Mouse (Mus musculus) limb, embryonic 11.5 days (tissue): ENCODE results near the gene Tpm4. TPM values are rescaled to one million over a fixed set of nuclear protein-coding genes. Genes with fewer than 3 reads are reported as not detected.

ENCODE experiments used
- ATAC-seq: fragments of 200-750 bp; cut with Nextera tagmentation; 2 replicates; pipeline ENCODE4 v1.8.0; 2017; ENCODE audit warnings: low read depth; ENCODE audit not compliant: insufficient number of reproducible peaks, low FRiP score, low TSS enrichment
- DNase-seq: peaks from one replicate; pipeline ENCODE4 v3.0.0-alpha.2; 2015; ENCODE audit warnings: low spot score
- H3K27ac ChIP-seq: fragments of 300-500 bp; sonication (generic); replicated peaks from 2 replicates; pipeline ENCODE4 v1.5.1; 2014; ENCODE audit warnings: low read depth, mild to moderate bottlenecking, low read length
- H3K27me3 ChIP-seq: fragments of 300-500 bp; sonication (generic); 2 replicates; pipeline ENCODE4 v1.6.1; 2014; ENCODE audit warnings: mild to moderate bottlenecking, low read length, mixed read lengths; ENCODE audit not compliant: control insufficient read depth, insufficient read depth
- H3K36me3 ChIP-seq: fragments of 300-500 bp; sonication (generic); 2 replicates; pipeline ENCODE4 v1.6.1; 2014; ENCODE audit warnings: mild to moderate bottlenecking, low read length, moderate library complexity, mixed read lengths; ENCODE audit not compliant: control insufficient read depth, insufficient read depth
- H3K4me1 ChIP-seq: fragments of 300-500 bp; sonication (generic); 2 replicates; pipeline ENCODE4 v1.6.1; 2014; ENCODE audit warnings: low read length, mixed read lengths; ENCODE audit not compliant: control insufficient read depth, insufficient read depth
- H3K4me2 ChIP-seq: fragments of 300-500 bp; sonication (generic); 2 replicates; pipeline ENCODE4 v1.6.1; 2014; ENCODE audit warnings: low read depth, mild to moderate bottlenecking, moderate library complexity; ENCODE audit not compliant: severe bottlenecking
- H3K4me3 ChIP-seq: fragments of 300-500 bp; sonication (generic); 2 replicates; pipeline ENCODE4 v1.5.1; 2014; ENCODE audit warnings: low read depth, low read length
- H3K9ac ChIP-seq: fragments of 300-500 bp; sonication (generic); 2 replicates; pipeline ENCODE4 v1.6.1; 2014; ENCODE audit warnings: mild to moderate bottlenecking, low read length
- H3K9me3 ChIP-seq: fragments of 300-500 bp; sonication (generic); 2 replicates; pipeline ENCODE4 v1.6.1; 2016; ENCODE audit warnings: low read length; ENCODE audit not compliant: control insufficient read depth
- WGBS: fragments of 180-500 bp; shearing (Covaris S2); extraction: QIAGEN DNeasy Blood & Tissue Kit; methylation state at CpG from one replicate; pipeline ENCODE4 v1.1.7; 2014; 5-methylcytosine and 5-hydroxymethylcytosine counted together
- polyA plus RNA-seq: library from polyadenylated mRNA; unstranded; fragments of >200 nt; fragmentation: Nextera tagmentation; extraction: Ambion mirVana; gene quantifications from 2 replicates; pipeline ENCODE4 v1.2.1, GENCODE M21; 2014

The Tpm4 gene
- polyA plus RNA-seq, 1 experiment from 2014 or later = 800 TPM

DNA sequence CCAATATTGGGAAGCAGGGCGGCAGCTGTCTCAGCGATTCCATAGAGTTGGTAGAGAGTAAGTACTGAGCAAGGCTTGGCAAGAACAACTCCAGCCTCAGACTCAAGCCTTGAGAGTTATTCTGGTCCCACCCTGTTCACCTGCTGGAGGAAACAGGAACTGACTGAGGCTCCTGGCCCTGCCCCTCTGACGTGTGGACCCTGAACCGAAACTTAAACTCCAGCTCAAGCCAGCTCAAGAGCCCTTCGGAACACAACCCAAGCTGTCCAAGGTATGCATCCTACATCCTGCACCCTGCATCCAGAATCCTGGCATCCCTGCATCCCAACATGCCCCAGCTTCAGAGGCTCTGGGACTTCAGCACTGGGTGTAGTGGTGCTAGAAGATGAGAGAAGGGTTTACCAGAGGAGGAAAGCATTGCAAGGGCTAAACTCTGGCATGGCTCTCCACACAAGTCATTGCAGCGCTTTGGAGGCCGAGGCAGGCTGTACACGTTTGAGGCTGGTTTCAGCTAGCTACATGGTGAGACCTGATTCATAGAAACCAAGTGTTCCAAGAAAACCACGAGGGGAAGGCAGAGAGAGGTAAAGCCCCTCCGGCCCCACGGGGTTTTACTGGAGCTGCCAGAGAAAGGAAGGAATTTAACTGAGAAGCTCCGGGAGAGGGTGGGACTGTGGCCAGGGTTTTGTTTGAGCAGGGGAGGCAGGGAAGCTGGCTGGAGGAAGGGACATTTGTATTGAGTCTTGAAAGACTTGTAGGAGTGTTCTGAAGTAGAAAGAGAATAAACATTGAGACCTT is 54.8 kb downstream of the Tpm4 start, which contains the start of gene Hsh2d:
Gene Hsh2d, plus strand, starts transcription at position 222 of the 798 bp plus-strand sequence.
- Histone ChIP-seq H3K4me1 (no peaks in the 10 kb centered on the region), H3K27ac (no peak within 1 kb of the TSS), H3K4me3 (no peak within 1 kb of the TSS), H3K9ac (no peak within 1 kb of the TSS), H3K9me3 (no peaks in the 10 kb centered on the region), H3K36me3 (no peaks in the 10 kb centered on the region), H3K27me3 (no peaks in the 10 kb centered on the region), H3K4me2 (no peak within 1 kb of the TSS)
- WGBS = 79% methylated on average over 12 of the region's 12 CpGs
- no peak for ATAC-seq
- DNase-seq = no peak

DNA sequence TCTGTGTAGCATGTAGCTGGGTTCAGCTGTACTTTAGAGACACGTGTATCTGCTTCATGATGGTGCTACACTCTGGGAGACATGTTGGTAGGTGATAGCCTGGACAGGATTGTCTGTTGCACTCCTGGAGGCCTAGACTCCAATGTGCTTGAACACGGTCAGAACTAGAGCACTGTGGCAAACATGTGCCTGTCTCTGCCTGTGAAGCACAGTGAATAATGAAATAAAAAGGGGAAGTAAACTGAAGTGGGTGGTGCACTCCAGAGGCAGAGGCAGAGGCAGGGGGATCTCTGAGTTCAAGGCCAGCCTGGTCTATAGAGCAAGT is 55.4 kb downstream of the Tpm4 start:
- no peak overlapping the region for H3K4me3 ChIP-seq
- no peak overlapping the region for H3K4me2 ChIP-seq
- no peaks in the 10 kb centered on the region for H3K9me3 ChIP-seq
- no peak for ATAC-seq
- H3K9ac ChIP-seq = no peak overlapping the region
- no peak overlapping the region for H3K27ac ChIP-seq
- no peaks in the 10 kb centered on the region for H3K27me3 ChIP-seq
- no peak for DNase-seq
- no peaks in the 10 kb centered on the region for H3K36me3 ChIP-seq
- WGBS = 92% methylated on average over 2 of the region's 2 CpGs
- no peaks in the 10 kb centered on the region for H3K4me1 ChIP-seq

DNA sequence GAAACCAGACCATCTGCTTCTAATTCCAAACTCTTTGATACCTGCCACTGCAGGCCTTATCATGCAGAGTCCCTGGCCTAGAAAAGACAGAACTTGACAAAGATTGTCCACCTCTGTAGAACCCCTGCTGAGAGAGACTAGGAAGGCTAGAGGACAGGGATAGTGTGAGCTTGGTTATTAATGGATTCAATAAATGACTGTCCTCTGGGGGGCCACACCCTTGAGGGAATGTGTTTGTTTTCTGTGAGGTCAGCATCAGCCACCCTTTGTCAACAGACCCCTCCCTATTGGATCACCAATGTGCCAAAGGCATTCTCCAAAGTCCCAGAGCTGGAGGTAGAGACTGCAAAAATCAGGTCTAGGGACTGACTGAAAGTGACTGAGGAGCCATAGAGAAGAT is 57.3 kb downstream of the Tpm4 start:
- H3K9ac ChIP-seq = no peak overlapping the region
- no peaks in the 10 kb centered on the region for H3K36me3 ChIP-seq
- no peak overlapping the region for H3K4me2 ChIP-seq
- H3K27me3 ChIP-seq = no peaks in the 10 kb centered on the region
- ATAC-seq = no peak
- no peak overlapping the region for H3K27ac ChIP-seq
- no peaks in the 10 kb centered on the region for H3K4me1 ChIP-seq
- H3K9me3 ChIP-seq = no peaks in the 10 kb centered on the region
- DNase-seq = no peak
- no peak overlapping the region for H3K4me3 ChIP-seq

- DNase-seq = no peak
- no peaks in the 10 kb centered on the region for H3K4me1 ChIP-seq
- no peaks in the 10 kb centered on the region; the same call in 1 of the 2 replicates for H3K9me3 ChIP-seq
- H3K27me3 ChIP-seq = no peaks in the 10 kb centered on the region
- H3K36me3 ChIP-seq = no peaks in the 10 kb centered on the region
- no peak overlapping the region for H3K4me3 ChIP-seq
- ATAC-seq = no peak
- no peak overlapping the region for H3K9ac ChIP-seq
- no peak overlapping the region for H3K4me2 ChIP-seq
- 63% methylated on average over 8 of the region's 8 CpGs for WGBS
- no peak overlapping the region for H3K27ac ChIP-seq
These were observed 63.2 kb downstream of the Tpm4 start for GRCm38 (mm10) chr8:72197997-72198396.

Other genes starting within 250 kb of the Tpm4 start
- gene Zfp882, start 226.4 kb upstream of the Tpm4 start, polyA plus RNA-seq = 5.4 and 6.7 TPM in 2 replicates
- 34.0 and 39.2 TPM in 2 replicates for gene Zfp617, start 226.3 kb upstream of the Tpm4 start, polyA plus RNA-seq
- gene Zfp961, start 183.9 kb upstream of the Tpm4 start, polyA plus RNA-seq = 30.9 and 31.2 TPM in 2 replicates
- 0.30 and 1.0 TPM in 2 replicates for gene Cyp4f18, start 125.3 kb upstream of the Tpm4 start, polyA plus RNA-seq
- not detected in 2 replicates for gene Olfr372, start 93.8 kb upstream of the Tpm4 start, polyA plus RNA-seq
- gene Olfr373, start 51.8 kb upstream of the Tpm4 start, polyA plus RNA-seq = 0.04 TPM in 1 of 2 replicates, not detected in the other
- not detected in 2 replicates for gene Olfr374, start 27.9 kb upstream of the Tpm4 start, polyA plus RNA-seq
- gene Rab8a, start 26.2 kb downstream of the Tpm4 start, polyA plus RNA-seq = 98.8 and 123 TPM in 2 replicates
- 0.20 TPM in 1 of 2 replicates, not detected in the other for gene Hsh2d, start 54.7 kb downstream of the Tpm4 start, polyA plus RNA-seq
- not detected in 2 replicates for gene Cib3, start 77.9 kb downstream of the Tpm4 start, polyA plus RNA-seq
- gene Gm11034, start 78.7 kb downstream of the Tpm4 start, polyA plus RNA-seq = not detected in 2 replicates
- gene Fam32a, start 84.8 kb downstream of the Tpm4 start, polyA plus RNA-seq = 66.1 and 69.3 TPM in 2 replicates
- 117 and 118 TPM in 2 replicates for gene Ap1m1, start 105.0 kb downstream of the Tpm4 start, polyA plus RNA-seq
- gene Gm10282, start 170.3 kb downstream of the Tpm4 start, polyA plus RNA-seq = 36.7 and 36.8 TPM in 2 replicates
- 3.1 and 4.2 TPM in 2 replicates for gene Klf2, start 184.1 kb downstream of the Tpm4 start, polyA plus RNA-seq